Mouse (Mus musculus): ENCODE results near the gene Pcsk5.

Pcsk5 gene

GRCm38 (mm10) chr19:17732676-17733277 is 104.7 kb downstream of the Pcsk5 start:
- DNase-seq, result no peak

DNA sequence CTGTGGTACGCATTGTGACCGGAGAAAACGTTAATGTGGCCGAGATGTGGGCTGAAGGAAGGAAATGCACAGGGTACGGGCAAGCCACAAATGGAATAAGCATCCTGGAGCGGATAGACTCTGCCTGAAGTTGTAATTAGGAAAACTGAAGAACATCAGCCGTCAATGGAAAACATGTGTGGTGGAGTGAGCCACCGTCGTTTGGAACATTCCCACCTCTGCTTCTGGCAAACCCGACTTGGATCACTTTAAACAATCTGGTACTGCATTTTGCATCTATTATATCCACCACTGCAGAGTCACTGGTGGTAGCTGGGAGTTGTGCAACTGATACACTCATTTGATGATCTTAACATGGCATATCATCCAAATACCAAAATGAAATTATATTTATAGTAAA is 120.4 kb downstream of the Pcsk5 start:
- no peak for DNase-seq

DNA sequence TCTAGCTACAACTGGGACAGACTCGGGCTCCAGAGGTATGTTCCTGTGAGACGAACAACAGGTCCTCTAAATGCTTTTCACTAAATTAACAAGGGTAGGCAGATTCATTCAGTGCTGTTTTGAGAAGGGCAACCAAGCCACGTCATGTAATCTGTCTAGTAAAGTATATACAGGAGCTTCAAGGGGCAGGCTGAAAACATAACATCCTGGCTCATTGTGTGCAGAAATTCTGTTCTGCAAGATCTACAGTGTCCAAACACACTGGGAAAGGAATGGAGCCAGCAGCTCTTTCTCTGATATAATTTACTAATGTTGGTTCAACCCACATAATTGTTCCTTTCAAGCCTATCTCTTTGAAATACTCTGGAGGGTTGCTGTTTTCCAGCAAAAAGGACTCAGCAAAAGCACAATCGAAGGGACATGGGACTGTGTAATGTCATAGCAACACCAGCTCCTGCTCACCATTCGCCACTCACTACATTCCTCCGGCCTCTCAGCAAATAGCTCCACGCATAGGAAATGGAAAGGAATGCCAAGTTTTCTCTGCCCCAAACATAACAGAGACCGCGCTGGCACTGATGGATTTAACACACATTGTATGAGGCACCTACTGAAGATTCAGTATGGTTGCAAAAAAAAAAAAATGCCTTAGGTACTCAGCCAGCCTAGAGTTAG is 122.0 kb downstream of the Pcsk5 start:
- DNase-seq, result no peak

DNA sequence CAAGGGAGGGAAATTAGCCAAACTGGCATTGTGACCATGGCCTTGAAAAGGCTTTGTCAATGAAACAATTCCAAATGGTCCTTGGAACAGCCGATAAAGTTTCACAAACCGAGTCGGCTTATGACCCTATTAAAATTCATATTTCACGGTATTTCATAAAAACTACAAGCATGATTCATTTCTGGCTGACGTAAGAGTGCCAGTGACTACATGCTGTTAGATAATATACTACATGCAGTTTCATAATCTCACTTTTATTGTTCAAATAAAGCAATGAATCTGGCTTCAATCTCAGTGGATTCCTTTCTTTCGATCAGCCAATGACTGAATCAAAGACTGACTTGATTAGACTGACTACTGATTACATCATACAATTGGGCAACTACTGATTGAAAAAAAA is 145.8 kb downstream of the Pcsk5 start:
- DNase-seq, result no peak

DNA sequence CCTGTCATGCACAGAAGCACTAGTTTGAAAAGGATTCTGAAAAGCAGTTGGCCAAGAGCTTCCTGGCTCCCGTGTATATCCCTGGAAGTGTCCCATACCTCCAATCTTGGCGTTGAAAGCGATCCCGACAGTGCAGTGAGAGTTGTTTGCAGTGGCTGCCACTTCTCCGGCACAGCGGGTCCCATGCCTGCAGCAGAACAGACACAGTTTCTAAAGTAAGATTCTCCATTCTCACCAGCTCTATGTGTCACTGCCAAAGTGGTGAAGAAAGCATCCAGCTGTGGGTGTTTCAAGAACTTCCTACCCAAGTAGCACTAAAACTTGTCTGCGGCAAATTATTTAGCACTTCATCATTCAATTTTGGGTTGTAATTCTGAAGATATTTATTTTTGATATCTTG is 159.1 kb downstream of the Pcsk5 start:
- DNase-seq, result no peak

DNA sequence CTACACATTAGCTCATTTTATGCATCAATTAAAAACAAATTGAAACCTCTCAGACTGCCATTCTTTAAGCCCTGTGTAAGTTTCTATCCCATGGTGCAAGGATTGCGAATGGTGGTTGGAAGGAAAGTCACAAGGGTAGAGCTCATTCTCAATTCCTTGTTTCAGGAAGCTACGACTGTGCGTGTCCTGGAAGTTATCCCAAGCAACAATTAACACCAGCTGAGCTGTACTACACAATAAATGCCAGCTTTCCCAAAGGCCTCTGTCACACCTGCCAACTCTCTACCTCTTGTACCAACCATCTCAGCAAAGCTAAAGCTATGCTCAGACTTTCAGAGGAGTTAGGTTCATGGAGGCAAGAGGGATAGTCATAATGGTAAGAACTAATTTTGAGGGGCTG is 174.8 kb downstream of the Pcsk5 start:
- DNase-seq, result no peak

DNA sequence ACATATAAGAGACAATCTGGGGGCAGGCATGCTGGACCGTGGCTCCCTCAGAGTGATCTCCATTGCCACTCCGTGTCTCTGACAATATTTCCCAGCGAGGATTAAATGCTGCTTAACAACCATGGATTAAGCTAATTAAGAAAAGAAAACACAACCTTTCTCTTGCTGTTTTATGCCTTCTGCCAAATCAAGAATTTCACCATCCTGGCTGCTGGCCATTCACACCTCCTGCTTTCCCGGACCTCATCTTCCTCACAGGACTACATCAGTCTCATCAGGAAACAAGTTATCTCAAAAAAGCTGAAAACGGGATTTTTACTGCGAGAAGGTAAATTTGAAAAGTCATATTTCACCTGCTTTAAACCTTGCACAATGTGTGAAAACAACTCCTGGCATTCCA is 175.2 kb downstream of the Pcsk5 start:
- DNase-seq, result no peak

DNA sequence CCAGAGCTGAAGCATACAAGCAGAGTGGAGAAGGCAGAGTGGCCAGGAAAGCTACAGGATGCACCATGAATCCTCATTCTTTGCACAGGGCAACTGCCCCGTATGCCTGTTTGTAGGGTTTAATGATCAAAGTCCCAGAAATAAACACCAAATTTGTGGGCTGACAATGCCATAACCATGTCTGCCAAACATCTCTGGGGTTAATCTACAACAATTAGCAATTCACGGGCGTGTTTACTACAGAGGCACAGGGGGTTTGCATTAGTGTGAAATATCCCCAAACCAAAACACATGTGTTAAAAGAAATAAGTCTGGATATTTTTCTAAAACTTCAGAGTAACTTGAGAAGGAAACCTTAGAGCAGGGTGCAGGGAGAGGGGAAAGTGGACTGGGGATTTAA is 178.1 kb downstream of the Pcsk5 start:
- no peak for DNase-seq

- DNase-seq, result no peak
Measured at GRCm38 (mm10) chr19:17650831-17651502, 186.5 kb downstream of the Pcsk5 start.

- no peak for DNase-seq
Measured at GRCm38 (mm10) chr19:17649967-17650366, 187.5 kb downstream of the Pcsk5 start.

DNA sequence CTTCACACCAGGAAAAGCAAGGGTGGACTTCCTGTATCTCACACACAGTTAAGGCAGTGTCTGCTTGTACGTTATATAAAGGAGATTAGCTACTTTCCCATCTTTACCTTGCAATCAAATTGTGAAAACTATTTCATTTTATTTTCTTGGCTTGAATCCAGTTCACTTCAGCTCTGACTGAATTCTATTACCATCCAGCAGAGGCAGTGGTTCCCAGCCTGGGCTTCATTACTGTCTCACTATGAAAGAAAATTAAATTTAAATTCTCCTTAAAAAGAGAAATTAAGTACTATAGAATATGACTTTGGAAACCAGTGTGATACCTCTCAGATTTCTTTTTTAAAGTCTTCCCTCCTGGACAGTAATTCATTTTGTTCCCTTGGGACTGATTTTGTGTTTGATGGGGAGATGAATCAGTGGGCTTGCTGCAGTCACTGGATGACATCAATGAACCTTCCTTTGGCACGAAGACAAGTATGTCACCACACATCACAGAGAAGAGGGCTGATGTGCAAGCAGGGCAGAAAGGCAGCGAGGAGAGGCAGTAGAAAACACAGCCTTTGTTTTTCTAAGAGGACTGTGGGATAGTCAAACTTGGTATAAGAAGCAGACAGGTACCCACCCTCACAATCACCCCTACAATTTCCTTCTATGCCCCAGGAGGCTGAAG is 194.2 kb downstream of the Pcsk5 start:
- no peak for DNase-seq

- DNase-seq, result no peak
Measured at GRCm38 (mm10) chr19:17635984-17636383, 201.4 kb downstream of the Pcsk5 start.

- DNase-seq, result no peak
Measured at GRCm38 (mm10) chr19:17615646-17616045, 221.8 kb downstream of the Pcsk5 start.

DNA sequence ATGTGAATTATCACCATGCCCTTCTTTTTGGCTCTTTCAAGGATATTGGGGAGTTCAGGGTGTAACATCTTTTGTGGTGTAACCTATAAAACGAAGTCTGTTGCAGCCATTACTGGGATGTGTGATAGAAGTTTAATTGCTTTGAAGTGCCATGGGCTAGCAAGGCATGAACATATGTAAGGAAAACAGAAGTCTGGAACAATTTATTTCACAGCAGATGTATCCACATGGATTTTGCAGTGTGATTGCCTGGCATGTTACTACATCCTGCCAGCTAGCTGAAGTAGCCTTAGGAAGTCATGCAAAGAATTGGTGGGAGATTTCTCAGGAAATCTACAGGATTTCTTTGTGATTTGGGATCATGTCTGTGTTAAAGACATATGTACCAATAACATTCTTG is 230.9 kb downstream of the Pcsk5 start:
- DNase-seq, result no peak

GRCm38 (mm10) chr19:17606093-17606492 is 231.3 kb downstream of the Pcsk5 start:
- DNase-seq, result no peak

DNA sequence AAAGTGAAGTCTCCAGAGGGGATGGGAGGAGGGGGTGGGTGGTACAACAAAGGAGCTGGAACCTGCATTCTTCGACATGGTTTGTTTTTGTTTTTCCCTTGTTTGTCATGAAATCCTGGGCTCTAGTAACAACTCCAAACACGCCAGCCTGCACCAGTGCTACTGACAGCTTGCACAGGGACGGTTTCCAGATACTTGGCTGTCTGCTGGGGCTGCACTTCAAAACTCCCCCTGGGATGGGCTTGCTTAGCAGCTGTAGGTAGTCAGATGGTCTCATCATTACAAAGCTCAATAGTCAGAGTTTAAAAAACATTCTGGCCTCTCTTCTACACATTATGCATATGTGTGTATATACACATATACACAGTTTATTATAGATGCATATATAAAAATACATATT is 234.1 kb downstream of the Pcsk5 start:
- no peak for DNase-seq

GRCm38 (mm10) chr19:17600347-17600746 is 237.1 kb downstream of the Pcsk5 start:
- DNase-seq, result no peak

DNA sequence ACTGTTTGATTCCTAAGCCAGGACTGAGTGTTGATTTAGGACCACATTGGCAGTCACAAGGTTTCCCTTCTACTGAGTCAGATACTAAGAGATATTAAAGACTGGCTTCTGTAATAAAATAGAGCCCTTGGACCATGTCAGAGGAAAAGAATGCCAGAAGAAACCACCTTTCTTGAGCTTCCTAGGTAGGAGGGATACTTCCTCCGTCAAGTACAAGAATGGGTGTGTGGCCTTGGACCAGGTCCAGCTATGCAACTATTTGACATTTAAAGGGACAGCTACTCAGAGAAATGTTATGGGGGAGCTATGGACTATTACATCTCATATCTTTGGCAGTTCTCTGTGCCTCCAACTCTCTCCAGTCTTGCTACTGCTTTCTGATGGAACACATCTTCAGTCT is 244.6 kb downstream of the Pcsk5 start:
- no peak for DNase-seq

DNA sequence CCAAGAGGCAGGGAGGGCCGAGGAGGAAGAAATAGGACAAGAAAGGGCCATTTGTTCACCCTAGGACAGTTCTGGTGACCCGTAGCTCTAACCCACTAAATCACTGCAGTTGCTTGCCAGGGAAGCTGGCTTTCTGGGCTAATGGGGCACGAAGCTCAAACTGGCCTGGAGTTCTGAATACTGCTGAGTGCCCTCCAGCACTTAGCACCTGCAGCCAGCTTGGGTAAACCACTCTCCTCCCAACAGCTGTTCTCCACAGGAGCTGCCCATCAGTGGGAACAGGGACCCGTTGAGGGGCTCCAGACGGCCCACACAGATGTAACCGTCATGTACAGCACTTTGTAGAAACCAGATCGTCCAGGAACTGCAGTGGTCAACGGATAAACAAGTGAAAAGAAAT is 246.1 kb downstream of the Pcsk5 start:
- DNase-seq, result peak; percentile 0

DNA sequence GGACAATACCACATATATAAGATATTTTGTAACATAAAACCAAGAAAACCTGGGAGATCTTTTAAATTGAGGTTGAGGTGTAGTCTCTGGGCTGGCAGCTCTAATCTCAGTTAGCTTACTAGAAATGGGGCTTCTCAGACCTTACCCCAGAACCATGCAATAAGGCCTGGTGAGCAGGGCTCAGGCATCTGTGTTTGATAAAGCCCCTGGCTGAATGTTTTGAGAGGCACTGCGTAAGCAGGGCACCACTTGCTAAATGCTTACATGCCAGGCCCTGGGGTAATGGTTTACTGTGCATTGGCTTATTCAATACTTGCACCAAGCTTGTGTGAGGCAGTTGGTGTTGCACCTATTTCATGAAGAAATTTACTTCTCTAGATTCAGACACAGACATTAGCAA is 247.1 kb downstream of the Pcsk5 start:
- DNase-seq, result no peak

GRCm38 (mm10) chr19:17577412-17577811 is 260.0 kb downstream of the Pcsk5 start:
- DNase-seq, result no peak

DNA sequence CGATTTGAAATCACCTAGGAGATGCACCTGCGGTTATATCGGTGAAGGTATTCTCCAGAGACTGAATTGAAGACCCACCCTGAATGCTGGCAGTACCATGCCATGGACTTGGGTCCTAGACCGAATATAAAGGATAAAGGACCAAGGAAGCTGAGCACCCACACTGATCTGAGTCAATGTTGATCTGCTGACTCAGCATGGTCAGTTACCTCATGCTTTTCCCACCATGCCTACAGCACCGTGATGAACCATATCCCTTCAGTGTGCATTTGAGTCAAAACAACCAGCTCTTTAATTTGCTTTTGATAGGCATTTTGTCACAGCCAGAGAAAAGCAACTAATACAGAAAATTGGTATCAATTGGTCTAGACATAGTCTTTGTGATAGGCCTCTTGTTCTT is 262.9 kb downstream of the Pcsk5 start:
- no peak for DNase-seq

DNA sequence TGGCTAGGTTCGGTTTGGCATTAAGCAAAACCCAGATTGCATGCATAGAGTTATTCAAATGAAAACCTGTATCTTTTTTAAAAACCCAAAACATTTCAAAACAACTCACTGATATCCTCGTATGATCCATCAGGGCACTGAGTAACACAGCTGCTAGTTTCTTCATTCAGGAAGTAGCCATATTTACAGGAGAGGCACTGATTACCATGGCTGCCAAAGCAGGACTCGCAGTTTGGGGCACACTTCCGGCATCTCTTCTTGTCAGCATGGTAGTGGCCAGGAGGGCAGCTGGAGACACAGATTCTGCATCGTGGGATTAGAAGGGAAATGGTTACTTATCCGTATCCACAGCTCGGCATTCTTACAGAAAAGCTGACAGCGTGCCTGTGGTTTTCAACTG is 265.1 kb downstream of the Pcsk5 start:
- no peak for DNase-seq

- no peak for DNase-seq
Measured at GRCm38 (mm10) chr19:17570936-17571335, 266.5 kb downstream of the Pcsk5 start.
